Mouse (Mus musculus) liver, adult (tissue): ENCODE results near the gene Iscu.

Source experiments
- GATA4 ChIP-seq: IDR thresholded peaks from 2 replicates; pipeline ENCODE4 v1.6.1; 2014; ENCODE audit warnings: mild to moderate bottlenecking, low read length; ENCODE audit not compliant: insufficient replicate concordance

The Iscu gene

DNA sequence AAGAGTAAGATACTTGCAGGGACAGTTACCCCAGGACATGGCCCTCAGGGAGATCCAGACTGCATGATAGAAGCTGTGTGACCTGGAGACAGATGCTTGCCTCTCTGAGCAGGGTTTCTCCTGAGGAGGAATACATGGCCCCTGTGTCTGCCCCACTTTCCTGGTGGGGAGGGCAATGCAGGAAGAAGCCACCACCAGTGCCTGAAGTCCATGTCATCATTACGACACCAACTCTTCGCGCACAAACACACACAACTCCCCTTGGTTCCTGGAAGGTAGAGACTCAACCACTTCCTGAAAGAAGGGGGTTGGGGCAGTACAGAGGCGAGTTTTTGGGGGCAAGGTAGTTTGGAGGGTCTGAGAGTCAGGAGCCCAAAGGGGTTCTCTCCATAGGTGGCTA lies 51.7 kb downstream of the Iscu start:
- no peak for TF ChIP-seq GATA4

DNA sequence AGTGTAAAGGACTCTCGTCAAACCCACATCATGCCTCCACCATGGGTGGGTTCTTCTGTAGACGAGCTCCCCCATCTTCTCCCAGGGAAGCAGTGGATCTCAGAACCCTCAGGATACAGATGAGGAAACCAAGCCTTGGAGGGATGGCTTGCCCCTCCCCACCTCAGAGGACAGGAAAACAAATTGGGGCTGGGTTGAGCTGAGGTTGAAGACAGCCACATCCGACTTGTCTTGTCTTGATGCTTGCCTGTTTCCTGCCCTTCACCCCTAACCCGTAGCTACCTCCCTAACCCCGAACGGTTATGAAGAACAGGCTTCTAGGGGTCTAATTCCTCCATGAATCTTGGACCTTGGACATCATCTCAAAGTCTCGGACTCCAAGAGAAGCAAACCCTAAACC lies 53.0 kb downstream of the Iscu start:
- no peak for TF ChIP-seq GATA4

DNA sequence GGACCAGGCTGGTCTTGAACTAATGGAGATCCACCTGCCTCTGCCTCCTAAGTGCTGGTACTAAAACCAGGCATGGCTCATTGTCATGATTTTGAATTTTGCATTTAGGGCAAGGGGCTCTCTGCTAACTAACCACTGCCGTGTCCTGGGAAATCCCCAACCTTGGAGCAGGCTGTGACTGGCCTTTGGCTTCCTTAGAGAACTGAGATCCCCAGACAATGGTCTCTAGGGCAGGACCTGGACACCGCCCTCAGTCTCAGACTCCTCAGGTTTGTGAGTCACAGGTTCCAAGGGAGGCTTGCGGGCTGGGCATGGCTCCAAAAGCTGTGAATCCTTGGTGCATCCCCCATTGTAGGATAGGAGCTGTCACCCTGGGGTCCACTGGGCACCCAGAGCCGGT lies 54.1 kb downstream of the Iscu start:
- no peak for TF ChIP-seq GATA4
